Mouse (Mus musculus) left cerebral cortex, adult 8-10 months (tissue): ENCODE measurements around the gene Acat2. TPM values are rescaled to one million over a fixed set of nuclear protein-coding genes. Genes with fewer than 3 reads are reported as not detected.
"Not testable (repeated sequence)": the region's sequence is repeated elsewhere in the genome, so short reads cannot be mapped to it uniquely, and the experiment has no call there.

Experiments used
- DNase-seq, 2 experiments: peaks; one replicate each; pipeline ENCODE4 v3.0.0; 2022; ENCODE audit warnings: low spot score in 2 of 2
- total RNA-seq, 4 experiments: library from RNA; stranded (reverse); gene quantifications; 2 replicates each; pipeline ENCODE4 v1.2.4; 2022

Acat2 gene
- total RNA-seq, 4 experiments from 2014 or later: 66.3 to 83.6 (median 76.6) TPM

GRCm38 (mm10) chr17:12959377-12959776 is 1.2 kb downstream of the Acat2 start:
- DNase-seq: not testable (repeated sequence)

DNA sequence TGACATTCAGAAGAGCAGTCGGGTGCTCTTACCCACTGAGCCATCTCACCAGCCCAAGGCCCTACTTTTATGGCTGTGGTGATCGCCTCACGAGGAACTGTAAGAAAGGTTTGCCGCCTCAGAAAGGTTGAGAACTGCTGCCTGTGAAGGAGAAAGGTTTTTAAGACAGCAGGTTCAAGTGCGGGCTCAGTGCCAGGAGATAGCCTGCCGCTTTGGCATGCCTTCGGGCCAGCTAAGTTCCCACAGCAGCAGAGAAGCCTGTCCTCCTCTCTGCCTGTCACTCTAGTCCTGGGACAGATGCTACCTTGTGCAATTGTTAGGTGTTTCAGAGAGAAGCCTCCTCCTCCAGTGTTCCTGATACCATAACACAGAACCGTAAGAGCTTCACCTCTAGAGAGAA is 3.9 kb downstream of the Acat2 start:
- no peak for DNase-seq

GRCm38 (mm10) chr17:12949669-12950068 is 10.9 kb downstream of the Acat2 start:
- DNase-seq: no peak

DNA sequence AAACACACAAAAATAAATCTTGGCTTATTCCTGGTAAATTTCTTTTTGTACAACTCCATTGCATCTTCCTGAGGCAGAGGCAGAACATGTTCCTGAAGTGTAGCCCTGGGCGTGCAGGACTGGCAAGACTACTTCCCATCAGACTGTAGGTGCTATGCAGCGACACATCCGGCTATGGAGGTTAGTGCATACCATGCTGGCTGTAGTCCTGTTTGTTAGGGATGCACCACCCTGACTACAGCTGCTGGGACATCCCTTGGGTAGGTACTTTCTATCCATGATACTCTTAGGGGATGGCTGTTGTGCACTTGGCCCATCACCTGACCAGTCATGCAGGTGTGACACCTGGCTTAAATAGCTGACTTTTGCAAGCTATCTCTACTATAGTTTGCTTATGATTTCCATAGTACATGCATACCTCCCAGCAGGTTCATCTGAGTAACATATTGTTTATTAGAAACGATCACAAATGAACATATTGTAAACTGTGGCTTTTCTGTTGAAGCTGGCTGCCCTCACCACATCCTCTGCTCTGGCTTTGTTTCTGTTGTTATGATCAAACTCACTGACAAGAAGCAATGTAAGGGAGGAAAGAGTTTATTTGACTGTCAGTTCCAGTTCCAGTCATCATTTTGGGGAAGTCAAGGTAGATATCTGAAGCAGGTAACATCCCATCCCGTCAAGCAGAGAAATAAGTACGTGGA is 17.9 kb downstream of the Acat2 start:
- no peak for DNase-seq

DNA sequence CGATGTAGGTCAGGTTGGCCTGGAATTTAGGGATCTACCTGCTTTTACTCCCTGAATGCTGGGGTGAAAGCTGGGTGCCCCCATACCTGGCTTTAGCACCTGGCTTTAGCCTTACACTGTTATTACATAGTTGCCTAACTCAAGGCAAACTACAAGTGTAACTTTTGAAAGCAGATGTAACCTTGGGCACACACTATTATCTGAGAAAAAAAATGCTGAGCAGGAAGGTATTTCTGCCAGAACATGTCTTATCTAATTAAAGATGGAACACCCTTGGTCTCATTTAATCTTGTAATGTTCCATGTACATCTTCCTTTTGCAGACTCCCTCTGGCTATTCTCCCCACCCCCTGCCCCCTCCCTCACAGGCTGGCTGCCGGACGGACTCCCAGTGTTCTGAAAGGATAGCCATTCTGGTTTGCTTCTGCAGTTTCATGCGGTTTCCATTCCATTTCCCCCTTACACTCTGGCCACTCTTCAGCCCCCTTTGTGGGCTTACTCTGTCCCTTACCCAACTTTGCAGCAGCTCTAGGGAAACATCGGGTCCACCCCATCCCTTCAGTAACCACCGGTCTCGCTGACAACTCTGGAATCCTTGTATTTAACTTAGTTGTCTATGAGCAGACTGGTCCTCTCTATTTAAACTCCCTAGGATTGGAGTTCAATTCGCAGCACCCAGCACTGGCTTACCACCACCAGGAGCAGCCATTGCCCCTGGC is 18.8 kb downstream of the Acat2 start:
- no peak for DNase-seq

DNA sequence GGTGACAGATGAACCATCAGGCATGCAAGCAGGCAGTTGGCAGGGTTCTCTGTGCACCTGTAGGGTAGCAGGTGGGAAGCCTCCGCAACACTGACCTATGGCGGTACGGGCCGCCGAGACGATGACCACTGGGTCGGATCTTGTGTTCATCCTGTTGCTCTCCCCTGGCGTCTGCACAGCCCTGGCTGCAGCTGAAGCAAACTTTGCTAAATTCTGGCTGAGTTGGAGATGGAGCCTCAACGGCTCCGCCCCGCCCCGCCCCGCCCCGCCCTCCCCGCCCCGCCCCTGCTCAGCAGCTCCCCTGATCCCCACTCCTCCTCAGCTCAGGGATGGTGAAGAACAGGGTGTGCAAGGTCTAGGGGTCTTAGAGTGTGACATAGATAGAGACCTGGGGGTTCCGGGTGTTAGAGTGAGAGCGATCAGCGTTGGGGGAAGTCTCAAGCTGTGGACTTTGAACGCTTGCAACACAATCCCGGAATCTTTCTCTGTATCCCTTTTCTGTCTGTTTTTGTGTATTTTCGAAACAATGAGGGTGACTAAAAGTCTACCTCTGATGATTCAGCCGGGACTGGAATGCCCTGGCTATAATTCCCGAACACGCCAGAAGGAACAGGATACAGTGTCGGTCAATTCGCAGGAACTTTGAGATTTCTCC is 20.3 kb downstream of the Acat2 start, which contains the start of gene Acat3:
Gene Acat3 (minus strand): TSS at position 450 of the 655 bp plus-strand sequence.
- no peak for DNase-seq

DNA sequence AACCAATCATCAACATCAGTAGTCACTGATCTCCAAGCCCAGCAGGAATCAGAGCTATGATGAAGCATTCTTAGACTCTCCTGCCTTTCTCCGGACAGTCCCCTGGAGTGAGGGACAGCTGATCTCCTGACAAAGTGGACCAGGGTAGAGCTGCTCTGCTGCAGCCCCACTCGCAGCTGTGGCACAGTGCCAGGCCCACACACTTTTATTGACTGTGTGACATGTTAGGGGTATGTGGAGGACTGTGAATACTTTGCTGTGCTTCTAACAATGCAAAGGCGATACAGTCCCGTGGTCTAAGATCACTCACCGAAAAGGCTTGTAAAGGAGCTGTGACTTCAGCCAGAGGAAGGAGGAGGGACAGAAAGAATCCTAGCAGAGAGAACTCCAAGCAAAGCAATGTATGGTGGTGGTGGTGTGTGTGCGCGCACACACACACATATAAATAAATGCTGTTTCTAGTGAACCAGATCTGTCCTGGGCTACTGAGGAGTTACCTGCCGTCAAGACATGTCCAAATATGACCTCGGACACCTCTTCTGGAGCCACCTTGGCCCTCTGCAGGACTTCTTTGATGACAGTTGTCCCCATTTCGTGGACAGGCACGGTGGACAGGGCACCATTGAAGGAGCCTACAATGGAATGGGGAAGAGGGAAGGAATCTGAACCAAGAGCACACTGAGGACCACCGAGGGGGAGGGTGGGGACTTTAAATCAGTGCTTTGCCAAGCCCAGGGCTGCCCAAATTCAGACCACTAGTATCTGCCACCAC is 21.0 kb downstream of the Acat2 start:
- not testable (repeated sequence) for DNase-seq

- no peak for DNase-seq
These were observed 22.5 kb downstream of the Acat2 start for GRCm38 (mm10) chr17:12938077-12938476.

GRCm38 (mm10) chr17:12937412-12937970 is 23.1 kb downstream of the Acat2 start:
- DNase-seq: no peak

DNA sequence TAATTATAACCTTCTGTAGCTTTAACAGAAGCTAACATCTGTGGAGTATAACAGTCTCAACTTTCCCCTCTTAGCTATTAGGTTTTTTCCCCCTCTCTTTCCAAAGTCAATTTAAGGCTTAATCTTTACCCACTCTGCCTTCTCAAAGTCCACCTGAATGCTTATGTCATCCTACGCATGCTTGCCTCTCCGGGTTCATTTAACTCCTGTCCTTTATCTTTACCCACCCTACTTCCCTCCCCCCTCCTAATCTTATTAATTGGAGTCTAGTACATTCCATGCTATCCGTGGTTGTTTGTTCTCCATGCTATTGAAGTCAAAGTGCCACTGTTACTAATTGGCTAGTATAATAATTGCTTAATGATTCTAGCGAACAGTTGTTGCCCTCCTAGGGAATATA is 24.8 kb downstream of the Acat2 start:
- no peak for DNase-seq

- DNase-seq: not testable (repeated sequence)
These were observed 29.0 kb downstream of the Acat2 start for GRCm38 (mm10) chr17:12931576-12931975.

DNA sequence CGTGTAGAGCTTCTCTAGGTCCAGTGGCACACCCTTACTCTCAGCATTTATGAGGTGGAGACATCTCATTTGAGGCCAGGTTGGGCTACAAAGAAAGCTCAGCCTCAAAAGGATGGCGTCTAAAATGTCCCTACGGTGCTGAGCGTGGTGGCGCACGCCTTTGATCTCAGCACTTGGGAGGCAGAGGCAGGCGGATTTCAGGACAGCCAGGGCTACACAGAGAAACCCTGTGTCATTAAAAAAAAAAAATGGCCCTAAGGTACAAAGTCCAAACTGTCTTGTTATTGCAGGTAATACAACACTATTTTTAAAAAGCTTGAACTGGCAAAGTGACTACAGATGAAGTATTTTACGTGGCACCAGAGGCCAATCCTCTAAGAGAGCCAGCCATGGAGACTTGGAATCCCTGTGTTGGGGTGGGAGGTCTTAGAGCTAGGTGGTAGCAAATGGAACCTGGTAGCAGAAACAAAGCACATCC is 34.8 kb downstream of the Acat2 start:
- DNase-seq: no peak

DNA sequence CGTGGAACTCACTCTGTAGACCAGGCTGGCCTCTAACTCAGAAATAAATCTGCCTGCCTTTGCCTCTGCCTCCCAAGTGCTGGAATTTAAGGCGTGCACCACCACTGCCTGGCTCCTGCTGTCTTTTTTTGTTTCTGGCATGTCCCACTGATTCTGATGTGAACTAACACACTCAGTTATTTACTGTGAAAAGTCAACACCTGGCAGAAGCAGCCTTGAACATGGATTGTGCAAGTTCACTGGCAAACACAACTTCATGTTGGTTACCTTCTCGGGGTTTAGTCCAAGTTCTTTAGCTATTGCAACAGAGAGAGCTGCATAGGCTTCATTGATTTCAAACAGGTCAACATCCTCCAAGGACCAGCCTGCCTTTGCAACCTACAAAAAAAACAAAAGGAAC is 35.5 kb downstream of the Acat2 start:
- no peak for DNase-seq

GRCm38 (mm10) chr17:12921073-12921472 is 39.5 kb downstream of the Acat2 start:
- no peak for DNase-seq

DNA sequence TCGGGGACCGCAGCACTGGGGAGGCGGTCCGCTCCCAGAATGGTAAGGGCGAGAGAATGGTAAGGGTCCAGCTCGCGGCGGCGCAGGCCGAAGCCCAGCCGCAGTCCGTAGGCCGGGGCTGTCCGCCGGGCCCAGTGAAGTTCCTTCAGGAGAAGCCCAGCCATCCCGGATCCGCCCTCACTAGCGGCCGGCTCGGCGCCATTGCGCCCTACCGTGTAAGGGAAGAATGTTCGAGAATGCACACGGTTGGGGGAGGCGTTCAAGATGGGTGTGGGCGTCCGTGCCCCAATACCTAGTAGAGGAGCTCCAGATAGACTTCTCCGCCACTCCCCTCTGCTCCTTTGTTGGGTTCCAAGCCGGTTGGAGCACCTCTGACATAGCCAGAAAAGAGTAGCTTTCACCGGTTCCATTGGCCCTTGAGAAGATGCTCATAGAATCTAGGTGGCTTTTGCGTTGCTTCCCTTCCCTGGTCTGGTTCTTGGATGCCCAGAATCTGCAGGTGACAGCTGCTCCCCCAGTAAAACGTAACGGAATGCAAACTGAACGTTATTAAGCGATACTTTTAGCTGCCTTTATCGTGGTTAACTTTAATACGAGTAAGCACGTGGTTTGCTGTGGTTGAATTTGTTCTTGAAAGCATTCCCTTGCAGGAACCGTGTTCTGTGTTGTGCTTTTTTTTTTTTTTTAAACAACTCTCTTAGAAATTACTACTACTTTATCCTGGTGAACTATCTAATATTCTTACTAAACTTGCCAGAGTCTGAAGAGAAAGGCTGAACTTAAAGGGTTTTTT is 43.8 kb downstream of the Acat2 start:
- peak in 1 of 2 experiments; percentile 36 for DNase-seq

GRCm38 (mm10) chr17:12915881-12916583 is 44.5 kb downstream of the Acat2 start, which contains the start of gene Mrpl18:
TSS of gene Mrpl18 (minus strand) at chr17:12916345.
- peak; percentile 92 to 100 for DNase-seq

- no peak for DNase-seq
These were observed 45.1 kb downstream of the Acat2 start, which contains the start of gene Tcp1 for GRCm38 (mm10) chr17:12915488-12915880. TSS of gene Tcp1 (plus strand) at chr17:12915701.

- no peak for DNase-seq
These were observed 50.2 kb downstream of the Acat2 start for GRCm38 (mm10) chr17:12910391-12910790.
